Mouse (Mus musculus) adrenal gland (tissue): Measurements from ENCODE around the gene Meis3.

Experiments used
- intact Hi-C: fragments of 180-260 bp; cut with DNase I; formaldehyde crosslinking; loops from one replicate; pipeline ENCODE4 v1.15.1; 2025

Meis3 gene

GRCm38 (mm10) chr7:16208781-16209665, 34.1 kb downstream of the Meis3 start:
- intact Hi-C loops, result no loop called here

DNA sequence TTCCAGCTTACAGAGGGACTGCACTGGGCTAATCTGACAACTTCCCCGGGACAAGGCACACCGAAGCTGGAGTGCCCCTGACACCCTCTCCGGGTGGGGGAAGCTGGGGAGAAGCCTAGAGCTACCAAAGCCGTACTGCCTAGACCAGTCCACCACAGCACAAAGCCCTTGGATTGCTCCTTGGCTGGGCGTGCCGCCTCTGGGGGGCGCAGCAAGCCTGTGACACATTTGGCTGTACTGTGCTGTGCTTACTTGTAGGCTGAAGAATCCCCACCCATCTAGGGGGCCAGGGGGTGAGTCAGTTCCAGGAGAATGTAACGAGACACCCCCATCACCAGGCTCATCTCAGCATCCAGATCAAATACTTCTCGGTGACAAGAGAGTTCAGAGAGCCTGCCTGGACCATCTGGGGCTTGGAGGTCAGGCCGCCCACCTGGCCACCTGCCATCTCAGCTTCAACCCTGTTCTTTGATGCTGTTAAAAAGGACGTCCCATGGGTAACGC, 36.0 kb downstream of the Meis3 start:
- intact Hi-C loops, result no loop called here

DNA sequence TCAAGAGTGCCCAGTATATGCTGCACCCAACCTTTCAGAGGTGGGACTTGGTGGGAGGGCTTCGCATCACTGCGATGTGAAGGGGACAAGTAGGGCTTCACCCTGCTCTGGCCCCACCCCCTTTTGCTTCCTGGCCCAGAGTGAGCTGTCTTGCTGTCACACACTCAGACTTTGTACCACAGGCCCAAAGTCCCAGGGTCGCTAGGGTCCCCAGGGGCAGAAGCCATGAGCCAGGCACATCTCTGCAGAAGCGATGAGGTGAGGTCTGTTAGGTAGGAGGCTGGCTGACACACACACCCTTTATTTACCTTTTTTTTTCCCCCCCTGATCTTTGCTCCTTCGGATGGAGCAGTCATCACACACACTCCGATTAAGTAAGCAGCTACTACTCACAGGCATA, 38.3 kb downstream of the Meis3 start:
- intact Hi-C loops, result no loop called here

DNA sequence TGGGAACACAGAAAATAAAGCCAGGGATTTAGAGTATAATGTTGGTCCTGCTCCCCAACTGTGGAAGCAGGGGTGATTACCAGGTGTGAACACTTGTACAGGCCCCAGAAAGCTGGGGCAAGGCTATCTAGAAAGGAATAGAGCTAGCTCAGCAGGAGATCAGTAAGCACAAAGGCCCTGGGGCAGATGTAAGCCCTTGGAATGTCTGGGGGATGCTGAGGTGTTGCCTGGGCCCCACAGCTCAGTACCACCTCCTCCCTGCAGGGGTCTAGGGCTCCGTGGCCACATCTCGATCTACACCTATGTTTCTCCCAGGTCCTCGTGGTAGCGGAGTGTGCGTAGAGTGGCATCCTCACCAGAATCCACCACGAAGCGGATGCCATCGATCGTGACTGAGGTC, 39.1 kb downstream of the Meis3 start:
- intact Hi-C loops, result no loop called here

DNA sequence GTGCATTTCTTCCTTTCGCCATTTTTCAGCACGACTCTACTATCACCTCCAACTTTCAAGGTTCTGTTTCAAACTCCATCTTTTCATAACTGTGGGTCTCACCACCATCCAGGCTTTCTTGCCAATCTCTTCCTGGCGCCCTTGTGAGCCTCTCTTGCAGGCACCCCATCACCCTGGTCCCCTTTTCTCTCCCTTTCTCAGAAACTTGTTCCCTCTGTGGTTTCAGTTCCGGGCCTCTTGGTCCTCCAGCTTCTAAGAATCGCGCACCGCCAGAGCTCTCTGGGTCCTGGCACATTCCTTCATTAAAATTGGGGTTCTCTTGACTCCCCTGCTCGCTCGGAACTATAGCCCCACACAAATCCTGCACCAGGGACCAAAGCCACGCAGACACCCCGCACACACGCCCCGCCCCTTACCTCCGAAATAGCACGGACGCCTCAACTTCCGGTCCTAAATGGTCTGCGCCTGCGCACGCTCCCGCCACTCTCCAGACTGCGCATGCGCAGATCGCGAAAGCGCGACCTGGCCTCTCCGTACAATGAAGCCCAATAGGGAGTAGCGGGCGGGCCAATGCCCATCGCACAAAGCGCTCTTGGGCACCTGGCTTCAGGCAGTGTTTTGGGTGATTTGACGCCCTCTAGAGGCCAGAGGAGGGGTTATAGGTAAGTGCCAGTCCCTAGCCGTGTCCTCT, 46.8 kb downstream of the Meis3 start, which contains the start of gene Dhx34:
Gene Dhx34, minus strand, starts transcription at position 456 of the 691 bp plus-strand sequence.
- intact Hi-C loops, result no loop called here

GRCm38 (mm10) chr7:16229869-16230268, 55.0 kb downstream of the Meis3 start:
- intact Hi-C loops, result no loop called here
